Mouse (Mus musculus): ENCODE data around the gene Lrmda. TPM values are rescaled to one million over a fixed set of nuclear protein-coding genes. Genes with fewer than 3 reads are reported as not detected.

Lrmda gene
- polyA plus RNA-seq, 1 experiment from 2014 or later: 0.60 TPM

DNA sequence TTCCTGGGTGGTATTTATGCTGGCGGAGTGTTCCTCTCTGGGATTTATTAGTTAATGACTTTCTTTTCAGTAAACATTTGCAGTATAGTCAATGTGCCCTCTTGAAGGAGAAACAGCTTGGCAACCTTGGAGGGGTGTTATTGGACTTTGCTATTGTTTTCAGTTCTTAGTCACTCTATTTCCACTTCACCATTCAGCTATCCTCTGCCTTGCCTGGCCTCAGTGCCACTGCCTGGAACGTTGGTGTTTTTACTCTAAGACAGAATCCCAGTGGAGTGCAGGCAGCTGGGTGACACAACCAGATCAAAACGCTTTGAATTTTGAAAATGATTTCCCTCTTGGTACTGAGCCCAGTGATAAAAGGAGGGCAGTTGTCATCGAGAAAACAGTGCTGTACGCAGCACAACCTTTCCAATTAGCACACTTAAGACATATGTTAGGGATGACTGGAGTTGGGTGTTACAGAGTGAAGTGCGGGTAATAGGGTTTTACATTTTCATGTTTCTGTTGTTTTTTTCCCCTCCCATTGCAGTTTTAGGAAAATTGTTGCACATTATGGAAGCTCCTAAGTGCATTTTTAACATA, 345.4 kb downstream of the Lrmda start:
- Histone ChIP-seq H3K27me3 (ENCODE audit: insufficient read depth, poor library complexity, severe bottlenecking) (no peaks in the 10 kb centered on the region; the same call in 1 of the 2 replicates), H3K36me3 (no peaks in the 10 kb centered on the region), H3K4me1 (no peaks in the 10 kb centered on the region), H3K27ac (no peak overlapping the region), H3K4me3 (no peak overlapping the region), H3K9me3 (no peaks in the 10 kb centered on the region)
- 78% methylated on average over 6 of the region's 6 CpGs for WGBS
- DNase-seq (ENCODE audit: low spot score): no peak

DNA sequence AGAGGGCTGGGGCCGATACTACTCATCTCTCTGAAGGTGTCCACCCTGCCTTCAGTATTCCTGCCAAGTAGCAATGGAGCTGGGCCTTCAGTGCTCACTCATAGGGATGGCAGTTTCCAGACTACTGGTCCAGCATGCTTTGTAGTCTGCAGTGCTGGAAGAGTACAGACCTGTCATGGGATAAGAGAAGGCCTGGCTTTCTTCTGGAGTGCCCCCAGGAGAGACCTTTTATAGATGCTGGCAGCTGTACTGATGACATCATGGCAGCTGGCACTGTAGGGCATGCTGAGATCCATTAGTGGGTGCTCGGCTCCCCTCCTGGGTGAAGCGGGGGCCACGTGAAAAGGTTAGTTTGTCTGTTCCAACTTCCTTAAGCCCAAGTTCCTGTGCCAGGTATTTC, 348.1 kb downstream of the Lrmda start:
- Histone ChIP-seq H3K4me3 (no peak overlapping the region), H3K27me3 (ENCODE audit: insufficient read depth, poor library complexity, severe bottlenecking) (no peaks in the 10 kb centered on the region; the same call in 1 of the 2 replicates), H3K4me1 (peaks cover 4% of the 10 kb centered on the region; the same call in 1 of the 2 replicates), H3K27ac (no peak overlapping the region), H3K36me3 (no peaks in the 10 kb centered on the region), H3K9me3 (no peaks in the 10 kb centered on the region)
- DNase-seq (ENCODE audit: low spot score): no peak
- WGBS: 75% methylated on average over 4 of the region's 4 CpGs

GRCm38 (mm10) chr14:22371136-22371535, 351.6 kb downstream of the Lrmda start:
- no peaks in the 10 kb centered on the region; the same call in 1 of the 2 replicates for H3K27me3 ChIP-seq (ENCODE audit: insufficient read depth, poor library complexity, severe bottlenecking)
- peaks cover 4% of the 10 kb centered on the region; the same call in 1 of the 2 replicates for H3K4me1 ChIP-seq
- no peak overlapping the region for H3K4me3 ChIP-seq
- 48% methylated on average over 8 of the region's 8 CpGs for WGBS
- no peak overlapping the region for H3K27ac ChIP-seq
- DNase-seq (ENCODE audit: low spot score): no peak
- H3K36me3 ChIP-seq: no peaks in the 10 kb centered on the region
- no peaks in the 10 kb centered on the region for H3K9me3 ChIP-seq

DNA sequence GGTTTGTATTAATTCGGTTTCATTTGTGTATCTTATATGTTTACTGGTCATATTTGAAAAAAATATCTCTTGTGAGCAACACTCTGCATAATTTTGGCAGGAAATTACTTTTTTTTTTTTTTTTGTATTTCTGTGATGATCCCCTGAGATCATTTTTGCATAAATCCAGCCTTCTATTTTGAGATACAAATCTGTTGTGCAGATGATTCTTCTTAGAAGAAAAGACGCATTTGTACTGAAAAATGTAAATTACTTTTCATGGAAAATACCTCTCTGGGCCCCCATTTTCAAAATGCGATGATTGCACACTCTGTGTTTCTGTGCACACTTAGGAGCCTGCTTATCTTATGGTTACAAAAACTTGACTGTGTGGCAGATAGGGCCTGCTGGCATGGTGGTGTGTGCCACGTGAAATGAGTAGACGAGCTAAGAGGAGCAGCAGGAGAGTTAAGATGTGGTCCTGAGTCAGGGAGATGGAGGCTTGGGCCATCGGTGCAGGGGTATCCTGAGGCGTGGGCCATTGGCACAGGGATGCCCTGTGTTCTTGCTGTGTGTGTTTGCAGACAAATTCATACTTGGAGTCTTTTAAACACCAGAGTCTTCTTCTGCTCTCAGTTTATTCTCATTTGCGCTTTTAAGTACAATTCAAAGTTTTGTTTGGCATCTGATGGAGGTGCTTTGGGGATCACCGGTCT, 353.3 kb downstream of the Lrmda start:
- H3K36me3 ChIP-seq: no peaks in the 10 kb centered on the region
- H3K4me1 ChIP-seq: peaks cover 4% of the 10 kb centered on the region; the same call in 1 of the 2 replicates
- WGBS: 82% methylated on average over 9 of the region's 9 CpGs
- DNase-seq (ENCODE audit: low spot score): peak; percentile 63
- no peaks in the 10 kb centered on the region; the same call in 1 of the 2 replicates for H3K27me3 ChIP-seq (ENCODE audit: insufficient read depth, poor library complexity, severe bottlenecking)
- H3K9me3 ChIP-seq: no peaks in the 10 kb centered on the region
- H3K27ac ChIP-seq: no peak overlapping the region
- H3K4me3 ChIP-seq: no peak overlapping the region

DNA sequence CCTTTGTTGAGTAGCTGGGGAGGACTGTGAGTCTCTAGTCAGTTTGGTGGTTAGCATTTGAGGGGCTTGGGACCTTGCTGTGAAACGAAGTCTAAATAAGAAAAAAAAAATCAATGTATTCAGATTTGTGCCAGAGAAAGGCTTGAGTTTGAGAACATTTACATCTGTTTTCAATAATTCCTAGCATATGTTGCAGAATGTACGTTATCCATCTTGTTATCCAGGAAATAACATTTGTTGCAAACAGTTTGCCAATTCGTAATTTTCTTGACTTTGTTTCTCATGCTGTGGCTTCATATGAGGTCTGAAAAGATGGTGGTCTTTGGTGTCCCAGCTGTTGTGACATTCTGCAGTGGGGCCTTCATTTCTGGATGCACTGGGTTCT, 353.8 kb downstream of the Lrmda start:
- H3K9me3 ChIP-seq: no peaks in the 10 kb centered on the region
- DNase-seq (ENCODE audit: low spot score): no peak
- no peaks in the 10 kb centered on the region for H3K36me3 ChIP-seq
- H3K27ac ChIP-seq: no peak overlapping the region
- WGBS: 79% methylated on average over 3 of the region's 3 CpGs
- no peak overlapping the region for H3K4me3 ChIP-seq
- H3K4me1 ChIP-seq: peaks cover 4% of the 10 kb centered on the region; the same call in 1 of the 2 replicates
- no peaks in the 10 kb centered on the region; the same call in 1 of the 2 replicates for H3K27me3 ChIP-seq (ENCODE audit: insufficient read depth, poor library complexity, severe bottlenecking)

DNA sequence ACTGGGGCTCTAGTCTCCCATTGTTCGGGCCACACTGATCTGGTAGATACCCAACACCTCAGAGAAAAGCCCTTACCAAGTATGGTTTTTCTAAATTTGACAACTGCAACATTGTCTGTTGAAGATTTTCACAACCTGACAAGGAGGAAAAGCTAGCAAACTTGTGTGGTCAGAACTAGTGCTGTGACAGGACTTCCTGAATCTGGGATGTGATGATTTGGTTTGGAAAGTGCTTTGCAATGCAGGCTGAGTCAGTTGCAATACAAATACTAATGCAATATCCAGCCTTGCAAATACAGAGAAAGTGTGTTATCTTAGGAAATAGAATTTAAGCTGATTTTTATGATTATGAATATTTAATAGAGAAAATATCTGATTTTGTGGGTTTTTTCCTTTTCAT, 357.6 kb downstream of the Lrmda start:
- H3K36me3 ChIP-seq: no peaks in the 10 kb centered on the region
- H3K9me3 ChIP-seq: no peaks in the 10 kb centered on the region
- H3K4me1 ChIP-seq: no peaks in the 10 kb centered on the region
- DNase-seq (ENCODE audit: low spot score): no peak
- H3K4me3 ChIP-seq: no peak overlapping the region
- WGBS: 89% methylated on average over 1 of the region's 1 CpGs
- no peak overlapping the region for H3K27ac ChIP-seq
- H3K27me3 ChIP-seq (ENCODE audit: insufficient read depth, poor library complexity, severe bottlenecking): no peaks in the 10 kb centered on the region; the same call in 1 of the 2 replicates

DNA sequence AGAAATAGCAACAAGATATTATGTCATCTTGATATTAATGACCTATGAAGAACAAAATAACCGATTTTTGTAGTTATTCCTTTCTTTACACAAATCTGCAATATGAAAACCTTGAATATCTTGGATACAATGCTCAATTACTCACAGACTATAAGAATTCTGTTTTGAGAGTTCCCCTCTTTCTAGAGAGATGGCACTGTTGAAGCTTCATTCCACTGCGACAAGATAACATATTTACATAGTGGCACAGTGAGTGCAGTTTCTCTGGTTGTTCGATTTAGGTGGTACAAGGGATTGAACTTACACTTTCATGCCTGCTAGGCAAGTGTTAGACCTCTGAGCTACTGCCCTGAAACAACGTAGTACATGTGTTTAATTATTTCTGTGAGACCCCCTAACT, 362.6 kb downstream of the Lrmda start:
- Histone ChIP-seq H3K36me3 (no peaks in the 10 kb centered on the region), H3K27ac (no peak overlapping the region), H3K27me3 (ENCODE audit: insufficient read depth, poor library complexity, severe bottlenecking) (no peaks in the 10 kb centered on the region), H3K4me1 (no peaks in the 10 kb centered on the region), H3K9me3 (no peaks in the 10 kb centered on the region), H3K4me3 (no peak overlapping the region)
- DNase-seq (ENCODE audit: low spot score): no peak
- 80% methylated on average over 4 of the region's 4 CpGs for WGBS

DNA sequence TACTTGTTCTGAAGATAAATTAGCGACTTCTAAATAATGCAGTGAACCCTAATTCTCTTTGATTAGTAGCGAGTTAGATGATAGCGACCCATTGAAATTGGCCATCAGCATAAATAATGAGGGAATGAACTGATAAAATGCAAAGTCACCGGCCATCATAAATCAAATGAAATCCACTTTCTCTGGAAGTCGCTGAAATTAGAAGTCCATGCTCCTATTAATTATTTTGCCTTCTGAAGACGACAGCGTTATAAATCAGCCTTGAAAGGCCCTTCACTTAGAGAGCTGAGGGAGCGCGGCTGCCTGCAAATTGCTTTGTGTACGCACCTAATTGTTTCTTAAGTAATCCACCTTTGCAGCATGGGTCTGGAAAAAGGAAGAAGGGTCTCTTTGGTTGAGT, 374.1 kb downstream of the Lrmda start:
- WGBS: 79% methylated on average over 10 of the region's 10 CpGs
- Histone ChIP-seq H3K4me3 (no peak overlapping the region), H3K4me1 (no peaks in the 10 kb centered on the region), H3K9me3 (peaks cover 5% of the 10 kb centered on the region; the same call in 1 of the 2 replicates), H3K27me3 (ENCODE audit: insufficient read depth, poor library complexity, severe bottlenecking) (no peaks in the 10 kb centered on the region), H3K27ac (no peak overlapping the region), H3K36me3 (no peaks in the 10 kb centered on the region)
- DNase-seq (ENCODE audit: low spot score): no peak

- no peaks in the 10 kb centered on the region for H3K27me3 ChIP-seq (ENCODE audit: insufficient read depth, poor library complexity, severe bottlenecking)
- H3K36me3 ChIP-seq: no peaks in the 10 kb centered on the region
- H3K4me3 ChIP-seq: no peak overlapping the region
- no peaks in the 10 kb centered on the region for H3K9me3 ChIP-seq
- WGBS: 79% methylated on average over 4 of the region's 4 CpGs
- H3K27ac ChIP-seq: no peak overlapping the region
- DNase-seq (ENCODE audit: low spot score): no peak
- 0 out of 2 replicates have a peak, but pooled peaks cover 2% of the 10 kb centered on the region for H3K4me1 ChIP-seq
Measured at GRCm38 (mm10) chr14:22402411-22402810, 382.9 kb downstream of the Lrmda start.

- H3K4me1 ChIP-seq: 0 out of 2 replicates have a peak, but pooled peaks cover 2% of the 10 kb centered on the region
- H3K27me3 ChIP-seq (ENCODE audit: insufficient read depth, poor library complexity, severe bottlenecking): no peaks in the 10 kb centered on the region
- no peaks in the 10 kb centered on the region for H3K9me3 ChIP-seq
- no peak overlapping the region for H3K27ac ChIP-seq
- WGBS: 76% methylated on average over 5 of the region's 5 CpGs
- no peak for DNase-seq (ENCODE audit: low spot score)
- H3K36me3 ChIP-seq: no peaks in the 10 kb centered on the region
- no peak overlapping the region for H3K4me3 ChIP-seq
Measured at GRCm38 (mm10) chr14:22406623-22407022, 387.1 kb downstream of the Lrmda start.

- H3K9me3 ChIP-seq: no peaks in the 10 kb centered on the region
- H3K4me3 ChIP-seq: no peak overlapping the region
- H3K4me1 ChIP-seq: 0 out of 2 replicates have a peak, but pooled peaks cover 2% of the 10 kb centered on the region
- DNase-seq (ENCODE audit: low spot score): no peak
- no peaks in the 10 kb centered on the region for H3K27me3 ChIP-seq (ENCODE audit: insufficient read depth, poor library complexity, severe bottlenecking)
- WGBS: 66% methylated on average over 1 of the region's 1 CpGs
- H3K36me3 ChIP-seq: no peaks in the 10 kb centered on the region
- H3K27ac ChIP-seq: no peak overlapping the region
Measured at GRCm38 (mm10) chr14:22410826-22411225, 391.3 kb downstream of the Lrmda start.

DNA sequence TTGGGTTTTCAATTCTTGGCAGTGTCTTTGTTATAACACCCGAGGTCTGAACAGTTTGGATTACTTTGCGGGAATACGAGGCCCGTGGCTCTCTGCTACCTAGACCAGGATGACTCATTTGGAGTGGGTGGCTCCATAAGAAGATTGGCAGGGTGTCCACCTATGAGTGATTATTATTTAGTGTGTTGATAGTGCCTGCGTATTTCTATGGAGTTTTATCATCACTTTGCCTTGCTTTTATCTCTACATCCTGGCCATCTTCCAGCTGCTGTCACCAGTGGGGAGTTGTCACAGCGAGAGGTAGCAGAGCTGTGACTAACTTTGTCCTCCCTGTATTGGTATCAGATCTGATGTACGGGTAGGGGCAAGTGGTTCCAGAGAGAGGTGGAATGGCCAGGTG, 393.7 kb downstream of the Lrmda start:
- Histone ChIP-seq H3K36me3 (no peaks in the 10 kb centered on the region), H3K27me3 (ENCODE audit: insufficient read depth, poor library complexity, severe bottlenecking) (no peaks in the 10 kb centered on the region), H3K4me1 (no peaks in the 10 kb centered on the region), H3K9me3 (no peaks in the 10 kb centered on the region; the same call in 1 of the 2 replicates), H3K27ac (no peak overlapping the region), H3K4me3 (no peak overlapping the region)
- WGBS: 53% methylated on average over 7 of the region's 7 CpGs
- DNase-seq (ENCODE audit: low spot score): no peak

DNA sequence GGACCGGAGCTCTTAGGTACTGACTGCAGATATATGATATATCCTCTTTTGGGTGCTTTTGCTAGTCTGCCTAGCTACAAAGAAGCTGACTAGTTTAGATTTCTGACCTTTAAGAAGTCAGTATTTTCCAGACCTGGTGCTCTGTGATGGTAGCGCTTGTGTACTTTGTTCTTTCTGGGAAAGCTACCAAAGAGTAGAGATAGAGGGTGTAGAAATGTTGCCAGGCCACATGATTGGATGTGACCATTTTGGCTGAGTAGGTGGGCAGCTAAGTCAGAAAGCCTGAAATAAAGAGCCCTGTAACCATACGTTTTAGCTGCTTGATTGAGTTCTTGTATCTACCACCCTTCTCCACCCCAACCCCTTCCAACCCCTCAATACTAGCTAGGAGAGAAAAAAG, 398.2 kb downstream of the Lrmda start:
- no peaks in the 10 kb centered on the region; the same call in 1 of the 2 replicates for H3K9me3 ChIP-seq
- H3K27ac ChIP-seq: no peak overlapping the region
- H3K27me3 ChIP-seq (ENCODE audit: insufficient read depth, poor library complexity, severe bottlenecking): no peaks in the 10 kb centered on the region
- H3K4me1 ChIP-seq: 0 out of 2 replicates have a peak, but pooled peaks cover 5% of the 10 kb centered on the region
- H3K36me3 ChIP-seq: no peaks in the 10 kb centered on the region
- 87% methylated on average over 3 of the region's 3 CpGs for WGBS
- DNase-seq (ENCODE audit: low spot score): no peak
- no peak overlapping the region for H3K4me3 ChIP-seq

Measured in heart, embryonic 10.5 days (tissue).